Mouse (Mus musculus) brain, embryonic 14.5 days (tissue): ENCODE measurements around the gene Csf3. TPM values are rescaled to one million over a fixed set of nuclear protein-coding genes. Genes with fewer than 3 reads are reported as not detected.
A peak's percentile ranks its signal among the peaks of the same experiment; 100 is the strongest.

Experiments used
- DNase-seq: peaks from one replicate; pipeline ENCODE4 v3.0.0-alpha.2; 2011; ENCODE audit warnings: low read depth
- CTCF ChIP-seq: fragments of 200-500 bp; IDR thresholded peaks from 2 replicates; pipeline ENCODE4 v1.5.1; 2012; ENCODE audit warnings: inconsistent platforms, mild to moderate bottlenecking, moderate library complexity, borderline replicate concordance; ENCODE audit not compliant: insufficient read depth, insufficient read length; ENCODE audit errors: extremely low read depth
- POLR2A ChIP-seq: fragments of 200-500 bp; IDR thresholded peaks from 2 replicates; pipeline ENCODE4 v1.6.1; 2012; ENCODE audit warnings: mild to moderate bottlenecking, inconsistent platforms, borderline replicate concordance; ENCODE audit not compliant: poor library complexity, insufficient read depth, insufficient read length, severe bottlenecking; ENCODE audit errors: extremely low read depth
- polyA plus RNA-seq: library from polyadenylated mRNA; depleted of rRNA; stranded (reverse); fragments of >200 nt; gene quantifications from 2 replicates; pipeline ENCODE4 v1.2.3, GENCODE M21; 2012

The Csf3 gene
- polyA plus RNA-seq, 1 experiment: not detected

- TF ChIP-seq POLR2A: no peak
- TF ChIP-seq CTCF: no peak
- no peak for DNase-seq
These were observed 2.0 kb upstream of the Csf3 start for GRCm38 (mm10) chr11:98698849-98699640.

GRCm38 (mm10) chr11:98699911-98700310, 1.2 kb upstream of the Csf3 start:
- DNase-seq: peak; percentile 74
- TF ChIP-seq POLR2A (no peak), CTCF (peak; percentile 83)

GRCm38 (mm10) chr11:98702323-98702722, 1.3 kb downstream of the Csf3 start:
- no peak for TF ChIP-seq POLR2A
- no peak for TF ChIP-seq CTCF
- no peak for DNase-seq

GRCm38 (mm10) chr11:98705021-98705420, 4.0 kb downstream of the Csf3 start:
- TF ChIP-seq CTCF: no peak
- TF ChIP-seq POLR2A: no peak
- no peak for DNase-seq

GRCm38 (mm10) chr11:98707401-98708281, 6.6 kb downstream of the Csf3 start:
- TF ChIP-seq POLR2A: no peak
- no peak for TF ChIP-seq CTCF
- peak; percentile 49 for DNase-seq

- no peak for TF ChIP-seq CTCF
- TF ChIP-seq POLR2A: no peak
- no peak for DNase-seq
These were observed 7.4 kb downstream of the Csf3 start for GRCm38 (mm10) chr11:98708282-98708956.

- no peak for DNase-seq
- TF ChIP-seq POLR2A (no peak), CTCF (no peak)
These were observed 8.1 kb downstream of the Csf3 start for GRCm38 (mm10) chr11:98709001-98709741.

GRCm38 (mm10) chr11:98710416-98711045, 9.5 kb downstream of the Csf3 start:
- DNase-seq: peak; percentile 83
- TF ChIP-seq CTCF (peak; percentile 94), POLR2A (no peak)

- TF ChIP-seq CTCF (no peak), POLR2A (no peak)
These were observed 10.0 kb downstream of the Csf3 start for GRCm38 (mm10) chr11:98711046-98711434.

GRCm38 (mm10) chr11:98712009-98712408, 10.9 kb downstream of the Csf3 start:
- DNase-seq: peak; percentile 79
- TF ChIP-seq CTCF: peak; percentile 43; the same call in 1 of the 2 replicates

More at GRCm38 (mm10) chr11:98711046-98711434, 10.0 kb downstream of the Csf3 start:
- no peak for DNase-seq
